Mouse (Mus musculus) CH12.LX (cell line): ENCODE measurements at regions not wholly inside any gene's neighbourhood (a gene's known extent, or its start where the extent isn't known, plus 50 kb on each side); places are given as distances from the start of the nearest gene placed in this dataset.

ENCODE experiments used
- DNase-seq: peaks from one replicate; pipeline ENCODE4 v3.0.0-alpha.2; 2013; ENCODE audit errors: extremely low read depth
- H3K27ac ChIP-seq: 2 replicates; pipeline ENCODE4 v1.5.1; 2012; ENCODE audit warnings: low read depth, mild to moderate bottlenecking, control low read depth, moderate library complexity; ENCODE audit not compliant: insufficient read depth
- H3K27me3 ChIP-seq: replicated peaks from 2 replicates; pipeline ENCODE3; 2012; ENCODE audit warnings: inconsistent platforms
- H3K36me3 ChIP-seq, 2 experiments: replicated peaks in 1 of 2; 2 replicates each; pipeline versions ENCODE3 to v1.6.1; 2012; ENCODE audit warnings: inconsistent platforms in 1 of 2, low read length in 1 of 2, mild to moderate bottlenecking in 1 of 2, mixed read lengths in 1 of 2, moderate library complexity in 1 of 2; ENCODE audit not compliant: control insufficient read depth in 1 of 2, insufficient read depth in 1 of 2
- H3K4me1 ChIP-seq, 2 experiments: 2 replicates each; pipeline ENCODE4 v1.6.1; 2012; ENCODE audit warnings: inconsistent platforms in 1 of 2, moderate library complexity in 1 of 2; ENCODE audit not compliant: insufficient read depth in 2 of 2, control insufficient read depth in 1 of 2
- H3K4me2 ChIP-seq: 2 replicates; pipeline ENCODE4 v1.6.1; 2012; ENCODE audit warnings: low read depth, mild to moderate bottlenecking, control low read depth; ENCODE audit not compliant: poor library complexity, insufficient read depth, severe bottlenecking
- H3K4me3 ChIP-seq, 3 experiments: fragments of 150-350 bp in 1 of 3; sonication (generic) in 1 of 3; replicated peaks in 1 of 3; 2 replicates each; pipeline versions ENCODE3 to v1.5.1; 2011 to 2012; ENCODE audit warnings: low read depth in 2 of 3, low read length in 2 of 3, mild to moderate bottlenecking in 2 of 3, moderate library complexity in 2 of 3, control low read depth in 1 of 3, improper control_type of control experiment in 1 of 3, inconsistent platforms in 1 of 3, mixed read lengths in 1 of 3; ENCODE audit not compliant: poor library complexity in 1 of 3
- H3K79me2 ChIP-seq: replicated peaks from 2 replicates; pipeline ENCODE4 v1.6.1; 2012; ENCODE audit warnings: mild to moderate bottlenecking, moderate library complexity; ENCODE audit not compliant: control insufficient read depth, poor library complexity, insufficient read depth, severe bottlenecking; ENCODE audit errors: extremely low read depth
- H3K9ac ChIP-seq: 2 replicates; pipeline ENCODE4 v1.6.1; 2012; ENCODE audit warnings: low read depth, mild to moderate bottlenecking, control low read depth, moderate library complexity; ENCODE audit not compliant: insufficient read depth
- H3K9me3 ChIP-seq: replicated peaks from 2 replicates; pipeline ENCODE3; 2012; ENCODE audit warnings: low read length, inconsistent platforms, mixed read lengths
- BHLHE40 ChIP-seq: IDR thresholded peaks from 2 replicates; pipeline ENCODE4 v1.6.1; 2011; ENCODE audit warnings: mild to moderate bottlenecking, low read depth, low read length, improper control_type of control experiment
- CHD1 ChIP-seq: IDR thresholded peaks from 2 replicates; pipeline ENCODE4 v1.6.1; 2012; ENCODE audit warnings: low read depth, low read length, improper control_type of control experiment, inconsistent platforms
- CHD2 ChIP-seq: IDR thresholded peaks from 2 replicates; pipeline ENCODE4 v1.6.1; 2011; ENCODE audit warnings: low read length, improper control_type of control experiment
- CTCF ChIP-seq, 2 experiments: IDR thresholded peaks in 1 of 2; conservative IDR thresholded peaks in 1 of 2; 2 replicates each; pipeline ENCODE4 v1.5.1; 2011 to 2012; ENCODE audit warnings: low read depth in 2 of 2, low read length in 2 of 2, improper control_type of control experiment in 1 of 2, inconsistent platforms in 1 of 2, mild to moderate bottlenecking in 1 of 2, moderate library complexity in 1 of 2
- E2F4 ChIP-seq: IDR thresholded peaks from 2 replicates; pipeline ENCODE4 v1.6.1; 2011; ENCODE audit warnings: low read depth, low read length, improper control_type of control experiment; ENCODE audit not compliant: insufficient replicate concordance
- ELF1 ChIP-seq: IDR thresholded peaks from 2 replicates; pipeline ENCODE4 v1.6.1; 2014; ENCODE audit warnings: low read depth, mild to moderate bottlenecking, inconsistent platforms, low read length, improper control_type of control experiment
- IRF4 ChIP-seq: IDR thresholded peaks from 2 replicates; pipeline ENCODE4 v1.6.1; 2014; ENCODE audit warnings: low read depth, mild to moderate bottlenecking, inconsistent platforms, low read length, improper control_type of control experiment
- JUN ChIP-seq: IDR thresholded peaks from 2 replicates; pipeline ENCODE4 v1.6.1; 2011; ENCODE audit warnings: low read depth, mild to moderate bottlenecking, low read length, improper control_type of control experiment, moderate library complexity; ENCODE audit not compliant: insufficient read depth
- JUND ChIP-seq: conservative IDR thresholded peaks from 2 replicates; pipeline ENCODE4 v1.6.1; 2011; ENCODE audit warnings: low read depth, low read length, improper control_type of control experiment
- MAX ChIP-seq: IDR thresholded peaks from 2 replicates; pipeline ENCODE4 v1.6.1; 2011; ENCODE audit warnings: low read length, improper control_type of control experiment
- MAZ ChIP-seq: IDR thresholded peaks from 2 replicates; pipeline ENCODE4 v1.6.1; 2012; ENCODE audit warnings: low read depth, mild to moderate bottlenecking, inconsistent platforms, low read length, improper control_type of control experiment, moderate library complexity
- MEF2A ChIP-seq: IDR thresholded peaks from 2 replicates; pipeline ENCODE4 v1.6.1; 2014; ENCODE audit warnings: low read depth, mild to moderate bottlenecking, inconsistent platforms, low read length, improper control_type of control experiment, borderline replicate concordance
- MXI1 ChIP-seq: IDR thresholded peaks from 2 replicates; pipeline ENCODE4 v1.6.1; 2011; ENCODE audit warnings: mild to moderate bottlenecking, low read depth, low read length, improper control_type of control experiment
- NELFE ChIP-seq: IDR thresholded peaks from 2 replicates; pipeline ENCODE4 v1.6.1; 2011; ENCODE audit warnings: low read depth, low read length, improper control_type of control experiment
- NRF1 ChIP-seq: IDR thresholded peaks from 2 replicates; pipeline ENCODE4 v1.6.1; 2014; ENCODE audit warnings: low read depth, mild to moderate bottlenecking, inconsistent platforms, low read length, improper control_type of control experiment, moderate library complexity
- POLR2AphosphoS2 ChIP-seq: IDR thresholded peaks from 2 replicates; pipeline ENCODE4 v1.6.1; 2011; ENCODE audit warnings: low read depth, low read length, improper control_type of control experiment
- RCOR1 ChIP-seq: conservative IDR thresholded peaks from 2 replicates; pipeline ENCODE4 v1.6.1; 2012; ENCODE audit warnings: low read depth, mild to moderate bottlenecking, inconsistent platforms, low read length, improper control_type of control experiment
- SMC3 ChIP-seq: IDR thresholded peaks from 2 replicates; pipeline ENCODE4 v1.6.1; 2011; ENCODE audit warnings: low read depth, low read length, improper control_type of control experiment
- TBP ChIP-seq: conservative IDR thresholded peaks from 2 replicates; pipeline ENCODE4 v1.6.1; 2011; ENCODE audit warnings: low read depth, low read length, improper control_type of control experiment
- UBTF ChIP-seq: IDR thresholded peaks from 2 replicates; pipeline ENCODE4 v1.6.1; 2012; ENCODE audit warnings: low read depth, mild to moderate bottlenecking, inconsistent platforms, low read length, improper control_type of control experiment, moderate library complexity
- USF1 ChIP-seq: IDR thresholded peaks from 2 replicates; pipeline ENCODE4 v1.6.1; 2014; ENCODE audit warnings: low read depth, mild to moderate bottlenecking, inconsistent platforms, low read length, improper control_type of control experiment
- USF2 ChIP-seq: conservative IDR thresholded peaks from 2 replicates; pipeline ENCODE4 v1.6.1; 2011; ENCODE audit warnings: low read depth, low read length, improper control_type of control experiment
- ZC3H11A ChIP-seq: IDR thresholded peaks from 2 replicates; pipeline ENCODE4 v1.6.1; 2012; ENCODE audit warnings: low read depth, mild to moderate bottlenecking, inconsistent platforms, low read length, improper control_type of control experiment
- ZKSCAN1 ChIP-seq: IDR thresholded peaks from 2 replicates; pipeline ENCODE4 v1.6.1; 2012; ENCODE audit warnings: low read depth, inconsistent platforms, low read length, improper control_type of control experiment, borderline replicate concordance
- ZMIZ1 ChIP-seq: IDR thresholded peaks from 2 replicates; pipeline ENCODE4 v1.6.1; 2012; ENCODE audit warnings: low read depth, mild to moderate bottlenecking, inconsistent platforms, low read length, improper control_type of control experiment
- ZNF384 ChIP-seq: IDR thresholded peaks from 2 replicates; pipeline ENCODE4 v1.6.1; 2012; ENCODE audit warnings: low read depth, low read length, improper control_type of control experiment, inconsistent platforms
- dilution Hi-C: fragments of 300-500 bp; cut with MboI; formaldehyde crosslinking; loops from 2 replicates; pipeline ENCODE4 v1.14.3; 2020; ENCODE audit warnings: low sequenced_read_pairs; ENCODE audit not compliant: extremely low pct_unique_long_range_greater_than_20kb, extremely low pct_ligation_motif_present
- in situ Hi-C: fragments of 300-500 bp; cut with MboI; formaldehyde crosslinking; loops from 3 replicates; pipeline ENCODE4 v1.14.3; 2019; ENCODE audit warnings: low sequenced_read_pairs, low pct_ligation_motif_present, low pct_unique_long_range_greater_than_20kb, mixed read lengths

DNA sequence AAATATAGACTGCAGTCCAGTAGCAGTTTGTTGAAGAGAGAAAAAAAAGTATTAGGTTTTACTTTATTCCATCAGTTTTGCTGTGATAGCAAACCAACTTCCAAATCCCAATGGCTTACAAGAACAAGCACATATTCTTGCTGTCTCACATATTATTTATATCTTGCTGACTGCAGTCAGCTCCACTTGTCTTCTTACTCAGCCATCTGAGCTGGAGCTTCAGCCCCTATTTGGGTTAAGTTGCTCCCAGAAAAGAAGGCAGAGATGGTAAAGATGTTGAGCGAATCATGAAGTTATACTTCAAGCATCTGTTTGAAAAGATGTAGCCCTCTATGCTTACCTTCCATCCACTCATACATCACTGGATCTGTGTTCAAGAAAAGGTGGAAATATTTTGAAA lies 106.7 kb upstream of the Htr1f start:
- in situ Hi-C loops (no loop called here), dilution Hi-C loops (no loop called here)
- Histone ChIP-seq H3K27ac (no peak overlapping the region), H3K9me3 (no peaks in the 10 kb centered on the region), H3K4me2 (no peak overlapping the region), H3K79me2 (no peaks in the 10 kb centered on the region), H3K4me3 (no peak overlapping the region), H3K9ac (no peak overlapping the region), H3K36me3 (no peaks in the 10 kb centered on the region), H3K27me3 (no peaks in the 10 kb centered on the region), H3K4me1 (no peaks in the 10 kb centered on the region)
- no peak for DNase-seq
- TF ChIP-seq BHLHE40 (no peak), TBP (no peak), JUND (no peak), USF1 (no peak), MAX (no peak), USF2 (no peak), CHD2 (no peak), RCOR1 (no peak), MEF2A (no peak), CTCF (conservative IDR thresholded peaks at IDR 0.05 in 1 of 2, IDR thresholded peaks at IDR 0.05 in 1 of 2; ENCODE audit: low read depth in 2 of 2, low read length in 2 of 2) (no peak), E2F4 (no peak), ZMIZ1 (no peak), NELFE (no peak), IRF4 (no peak), JUN (no peak), NRF1 (no peak), SMC3 (no peak), UBTF (no peak), MXI1 (no peak), ZC3H11A (no peak)

DNA sequence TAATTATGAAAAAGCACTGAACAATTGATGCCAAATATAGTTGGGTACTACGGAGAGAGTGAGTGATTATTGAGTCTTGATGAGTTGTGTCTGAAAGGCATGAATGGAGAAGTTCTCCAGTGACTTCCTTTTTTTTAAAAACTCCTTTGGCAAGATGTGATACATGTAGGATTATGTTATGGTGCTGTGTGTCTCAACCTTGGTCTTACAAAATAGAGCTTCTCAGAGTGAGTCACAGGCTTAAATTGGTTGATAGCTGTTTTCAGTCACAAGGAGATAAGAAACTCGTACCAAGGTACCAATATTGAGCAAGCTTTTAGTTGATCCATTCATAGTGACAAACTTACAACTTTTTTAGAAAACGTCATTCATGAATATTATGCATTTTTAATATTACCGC lies 95.7 kb upstream of the Htr1f start:
- Histone ChIP-seq H3K4me3 (no peak overlapping the region), H3K4me1 (no peaks in the 10 kb centered on the region; a peak in 1 of 4 replicates), H3K27me3 (no peaks in the 10 kb centered on the region), H3K9ac (no peak overlapping the region), H3K36me3 (no peaks in the 10 kb centered on the region), H3K79me2 (no peaks in the 10 kb centered on the region), H3K9me3 (no peaks in the 10 kb centered on the region), H3K27ac (no peak overlapping the region), H3K4me2 (no peak overlapping the region)
- in situ Hi-C loops (no loop called here), dilution Hi-C loops (no loop called here)
- DNase-seq = no peak
- TF ChIP-seq E2F4 (no peak), JUND (no peak), CHD1 (no peak), SMC3 (no peak), MAZ (no peak), CTCF (conservative IDR thresholded peaks at IDR 0.05 in 1 of 2, IDR thresholded peaks at IDR 0.05 in 1 of 2; ENCODE audit: low read depth in 2 of 2, low read length in 2 of 2) (no peak), ZKSCAN1 (no peak), POLR2AphosphoS2 (no peak), ELF1 (no peak), USF2 (no peak), JUN (no peak), ZNF384 (no peak), MXI1 (no peak), BHLHE40 (no peak)
